Mouse (Mus musculus): Measurements from ENCODE around the gene Gm45062. TPM values are rescaled to one million over a fixed set of nuclear protein-coding genes. Genes with fewer than 3 reads are reported as not detected.

Gene Gm45062
- polyA plus RNA-seq, 1 experiment from 2014 or later = 8.1 TPM

DNA sequence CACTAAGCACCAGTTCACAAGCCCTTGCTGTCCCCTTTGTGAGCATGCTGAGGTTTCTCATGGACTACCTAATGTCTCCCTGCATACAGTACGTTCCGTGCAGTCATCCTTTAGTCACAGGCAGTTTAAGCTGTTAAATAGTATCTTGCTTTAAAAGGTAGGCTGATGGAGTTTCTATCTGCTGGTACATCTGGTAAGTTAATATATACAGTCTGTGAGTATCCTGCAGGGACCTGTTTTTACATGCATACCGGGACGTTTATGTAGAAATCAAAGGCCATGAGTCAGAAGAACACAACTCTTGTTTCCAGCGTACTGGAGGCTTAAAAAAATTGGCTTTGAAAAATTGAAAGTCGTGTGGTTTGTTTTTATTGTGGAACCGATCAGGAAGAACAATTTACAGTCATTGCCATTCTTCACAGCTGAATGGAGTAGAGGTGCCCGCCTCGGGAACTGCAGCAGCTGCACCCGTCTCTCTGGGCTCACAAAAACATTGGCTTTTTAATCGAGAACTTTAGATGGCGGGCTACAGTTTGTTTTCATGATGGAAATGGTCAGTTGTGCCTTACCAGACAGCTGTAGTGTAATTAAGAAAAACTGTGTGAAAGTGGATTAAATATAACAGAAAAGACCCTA, 93.4 kb downstream of the Gm45062 start:
- Histone ChIP-seq H3K9me3 (no peaks in the 10 kb centered on the region), H3K4me2 (no peak overlapping the region), H3K27ac (replicated peaks) (no peak overlapping the region), H3K36me3 (no peaks in the 10 kb centered on the region), H3K27me3 (replicated peaks) (no peaks in the 10 kb centered on the region), H3K4me3 (no peak overlapping the region), H3K4me1 (no peaks in the 10 kb centered on the region), H3K9ac (no peak overlapping the region)
- no peak for ATAC-seq (ENCODE audit: extremely low read depth, insufficient number of reproducible peaks, low FRiP score, low TSS enrichment)
- WGBS = 73% methylated on average over 12 of the region's 12 CpGs

- H3K36me3 ChIP-seq = no peaks in the 10 kb centered on the region
- no peak overlapping the region for H3K27ac ChIP-seq (replicated peaks)
- ATAC-seq (ENCODE audit: extremely low read depth, insufficient number of reproducible peaks, low FRiP score, low TSS enrichment) = no peak
- no peak overlapping the region for H3K4me3 ChIP-seq
- H3K9ac ChIP-seq = no peak overlapping the region
- WGBS = 76% methylated on average over 4 of the region's 4 CpGs
- H3K27me3 ChIP-seq (replicated peaks) = no peaks in the 10 kb centered on the region
- no peaks in the 10 kb centered on the region for H3K9me3 ChIP-seq
- H3K4me1 ChIP-seq = no peaks in the 10 kb centered on the region
- H3K4me2 ChIP-seq = no peak overlapping the region
Observed at GRCm38 (mm10) chr6:8353461-8353860, 94.2 kb downstream of the Gm45062 start.

DNA sequence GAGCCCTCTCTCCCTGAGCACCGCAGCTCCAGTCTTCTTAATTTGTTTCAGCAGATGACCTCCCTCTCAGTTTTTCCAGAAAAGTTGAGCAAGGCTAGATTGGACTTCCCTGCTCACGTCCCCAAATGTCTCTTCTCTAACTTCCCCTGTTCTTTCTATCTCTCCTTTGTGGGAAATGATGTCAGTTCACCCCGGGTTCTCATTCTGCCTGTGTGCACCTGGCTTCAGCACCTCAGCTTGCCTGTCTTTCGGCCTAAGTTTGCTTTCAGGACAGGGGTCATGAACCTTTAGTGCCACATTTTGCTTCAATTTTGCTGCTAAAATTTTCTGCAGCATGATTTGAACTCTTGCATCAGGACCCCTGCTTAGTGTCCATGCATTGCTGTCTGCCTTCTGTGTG, 95.6 kb downstream of the Gm45062 start:
- 78% methylated on average over 4 of the region's 4 CpGs for WGBS
- Histone ChIP-seq H3K36me3 (no peaks in the 10 kb centered on the region), H3K4me3 (no peak overlapping the region), H3K27me3 (replicated peaks) (no peaks in the 10 kb centered on the region), H3K9ac (no peak overlapping the region), H3K9me3 (no peaks in the 10 kb centered on the region), H3K4me1 (no peaks in the 10 kb centered on the region), H3K27ac (replicated peaks) (no peak overlapping the region), H3K4me2 (no peak overlapping the region)
- no peak for ATAC-seq (ENCODE audit: extremely low read depth, insufficient number of reproducible peaks, low FRiP score, low TSS enrichment)

GRCm38 (mm10) chr6:8358232-8358631, 99.0 kb downstream of the Gm45062 start:
- 45% methylated on average over 2 of the region's 2 CpGs for WGBS
- Histone ChIP-seq H3K9me3 (no peaks in the 10 kb centered on the region), H3K27me3 (replicated peaks) (no peaks in the 10 kb centered on the region), H3K4me3 (no peak overlapping the region), H3K36me3 (no peaks in the 10 kb centered on the region), H3K9ac (no peak overlapping the region), H3K4me2 (no peak overlapping the region), H3K27ac (replicated peaks) (no peak overlapping the region), H3K4me1 (no peaks in the 10 kb centered on the region)
- no peak for ATAC-seq (ENCODE audit: extremely low read depth, insufficient number of reproducible peaks, low FRiP score, low TSS enrichment)

GRCm38 (mm10) chr6:8358782-8359181, 99.5 kb downstream of the Gm45062 start:
- Histone ChIP-seq H3K36me3 (no peaks in the 10 kb centered on the region), H3K9me3 (no peaks in the 10 kb centered on the region), H3K27ac (replicated peaks) (no peak overlapping the region), H3K4me2 (no peak overlapping the region), H3K4me1 (no peaks in the 10 kb centered on the region), H3K9ac (no peak overlapping the region), H3K4me3 (no peak overlapping the region), H3K27me3 (replicated peaks) (no peaks in the 10 kb centered on the region)
- no peak for ATAC-seq (ENCODE audit: extremely low read depth, insufficient number of reproducible peaks, low FRiP score, low TSS enrichment)
- 74% methylated on average over 2 of the region's 2 CpGs for WGBS

DNA sequence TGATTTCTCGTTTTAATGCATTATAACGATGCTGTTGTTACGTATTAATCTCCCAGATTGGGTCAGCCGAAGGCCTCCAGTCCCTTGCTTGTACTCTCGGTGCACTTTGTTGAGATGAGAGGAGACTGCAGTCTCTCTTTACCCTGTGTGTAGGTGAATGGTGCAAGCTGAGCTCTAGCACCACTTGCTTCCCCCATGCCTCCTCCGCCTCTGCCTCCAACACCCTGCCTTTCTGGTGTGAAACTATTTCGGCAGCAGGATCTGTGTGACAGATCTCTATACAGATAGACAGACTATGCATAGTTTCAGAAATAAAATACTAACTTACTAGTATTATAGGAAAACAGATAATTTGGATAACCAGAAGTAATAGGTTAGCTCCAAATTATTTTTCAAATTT, 101.6 kb downstream of the Gm45062 start:
- no peak overlapping the region for H3K4me2 ChIP-seq
- H3K9ac ChIP-seq = no peak overlapping the region
- no peak overlapping the region for H3K4me3 ChIP-seq
- H3K27me3 ChIP-seq (replicated peaks) = no peaks in the 10 kb centered on the region
- H3K36me3 ChIP-seq = peaks cover 4% of the 10 kb centered on the region; the same call in 1 of the 2 replicates
- no peak overlapping the region for H3K27ac ChIP-seq (replicated peaks)
- no peaks in the 10 kb centered on the region for H3K9me3 ChIP-seq
- no peak for ATAC-seq (ENCODE audit: extremely low read depth, insufficient number of reproducible peaks, low FRiP score, low TSS enrichment)
- WGBS = 78% methylated on average over 7 of the region's 7 CpGs
- no peaks in the 10 kb centered on the region for H3K4me1 ChIP-seq

DNA sequence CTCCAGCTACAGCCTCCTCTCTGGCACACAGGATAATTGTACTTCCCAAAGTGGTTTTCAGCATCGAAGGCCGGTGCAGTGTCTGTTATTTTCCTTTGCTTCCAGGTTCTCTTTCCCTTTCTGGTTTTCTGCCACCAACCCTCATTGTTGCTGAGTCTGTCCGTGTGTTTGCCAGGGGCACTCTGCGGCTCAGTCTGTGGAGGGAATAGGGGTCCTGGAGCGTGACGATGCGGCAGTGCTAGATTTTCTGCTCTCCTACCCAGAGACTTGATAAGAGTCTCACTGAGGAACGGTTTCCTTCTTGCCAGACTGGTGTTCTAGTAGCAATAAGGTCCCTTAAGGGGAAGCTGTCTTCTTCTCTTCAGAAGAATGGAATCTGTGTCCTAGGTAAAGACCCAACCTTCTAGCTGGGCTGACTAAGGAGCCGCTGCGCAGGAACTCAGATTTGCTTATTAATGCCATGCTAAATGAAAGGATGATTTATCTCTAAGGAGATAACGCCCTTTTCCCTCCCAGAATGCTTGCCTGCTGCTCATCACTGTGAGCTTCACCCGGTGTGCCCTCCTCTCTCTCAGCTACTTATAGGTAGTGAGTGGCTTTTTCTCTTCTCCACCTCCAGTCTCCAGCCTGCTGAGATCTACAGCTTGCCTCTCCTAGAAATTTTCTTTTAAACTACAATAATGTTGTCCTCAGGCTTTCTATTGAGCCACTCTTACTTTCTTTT, 104.9 kb downstream of the Gm45062 start:
- peaks cover 7% of the 10 kb centered on the region; the same call in 1 of the 2 replicates for H3K36me3 ChIP-seq
- no peak overlapping the region for H3K9ac ChIP-seq
- no peak overlapping the region for H3K4me3 ChIP-seq
- no peaks in the 10 kb centered on the region for H3K4me1 ChIP-seq
- H3K27ac ChIP-seq (replicated peaks) = no peak overlapping the region
- H3K9me3 ChIP-seq = 0 out of 2 replicates have a peak, but pooled peaks cover 4% of the 10 kb centered on the region
- no peak overlapping the region for H3K4me2 ChIP-seq
- no peak for ATAC-seq (ENCODE audit: extremely low read depth, insufficient number of reproducible peaks, low FRiP score, low TSS enrichment)
- WGBS = 63% methylated on average over 12 of the region's 12 CpGs
- no peaks in the 10 kb centered on the region for H3K27me3 ChIP-seq (replicated peaks)

DNA sequence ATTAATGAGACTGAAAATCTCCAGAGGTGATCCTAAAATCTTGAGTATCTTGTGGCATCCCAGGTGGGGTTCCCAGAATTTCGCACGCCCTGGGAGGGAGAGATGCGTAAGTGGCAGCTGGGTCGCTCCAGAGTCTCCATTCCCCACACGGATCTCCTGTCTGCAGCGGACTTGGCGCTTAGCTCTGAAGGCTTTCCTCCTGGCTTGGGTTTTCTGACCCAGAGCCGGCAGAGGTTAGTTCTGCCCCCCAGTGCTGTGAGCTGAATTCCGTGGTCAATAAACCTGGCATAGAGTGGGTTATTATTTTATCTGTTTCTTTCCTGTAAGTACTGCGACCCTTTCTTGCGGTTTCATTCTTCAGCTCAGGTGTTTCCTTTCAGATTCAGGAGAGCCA, 105.5 kb downstream of the Gm45062 start:
- H3K27ac ChIP-seq (replicated peaks) = no peak overlapping the region
- 85% methylated on average over 11 of the region's 11 CpGs for WGBS
- H3K27me3 ChIP-seq (replicated peaks) = no peaks in the 10 kb centered on the region
- no peaks in the 10 kb centered on the region for H3K4me1 ChIP-seq
- no peak overlapping the region for H3K4me3 ChIP-seq
- ATAC-seq (ENCODE audit: extremely low read depth, insufficient number of reproducible peaks, low FRiP score, low TSS enrichment) = no peak
- H3K9me3 ChIP-seq = 0 out of 2 replicates have a peak, but pooled peaks cover 4% of the 10 kb centered on the region
- peaks cover 7% of the 10 kb centered on the region; the same call in 1 of the 2 replicates for H3K36me3 ChIP-seq
- no peak overlapping the region for H3K9ac ChIP-seq
- no peak overlapping the region for H3K4me2 ChIP-seq

DNA sequence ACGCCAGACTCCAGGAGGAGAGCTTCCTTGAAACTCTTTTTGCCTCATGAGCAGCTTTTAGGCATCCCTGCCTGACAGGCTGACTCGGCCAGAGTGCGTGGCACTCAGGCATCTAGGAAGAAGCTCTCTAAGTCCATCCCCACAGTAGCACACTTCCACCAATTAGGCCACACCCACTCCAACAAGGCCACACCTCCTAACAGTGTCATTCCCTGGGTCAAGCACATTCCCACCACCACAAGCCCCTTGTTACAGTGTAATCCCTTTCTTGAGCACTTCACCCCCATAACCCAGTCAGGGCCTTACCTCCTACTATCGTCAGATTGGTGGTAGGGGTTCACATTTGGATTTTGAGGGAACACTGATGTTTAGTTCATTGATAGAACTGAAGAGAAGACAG, 108.4 kb downstream of the Gm45062 start:
- Histone ChIP-seq H3K4me1 (0 out of 2 replicates have a peak, but pooled peaks cover 5% of the 10 kb centered on the region), H3K27me3 (replicated peaks) (no peaks in the 10 kb centered on the region), H3K4me2 (no peak overlapping the region), H3K9me3 (0 out of 2 replicates have a peak, but pooled peaks cover 4% of the 10 kb centered on the region), H3K4me3 (no peak overlapping the region), H3K9ac (no peak overlapping the region), H3K27ac (replicated peaks) (no peak overlapping the region), H3K36me3 (peaks cover 7% of the 10 kb centered on the region; the same call in 1 of the 2 replicates)
- WGBS = 87% methylated on average over 4 of the region's 4 CpGs
- ATAC-seq (ENCODE audit: extremely low read depth, insufficient number of reproducible peaks, low FRiP score, low TSS enrichment) = no peak

DNA sequence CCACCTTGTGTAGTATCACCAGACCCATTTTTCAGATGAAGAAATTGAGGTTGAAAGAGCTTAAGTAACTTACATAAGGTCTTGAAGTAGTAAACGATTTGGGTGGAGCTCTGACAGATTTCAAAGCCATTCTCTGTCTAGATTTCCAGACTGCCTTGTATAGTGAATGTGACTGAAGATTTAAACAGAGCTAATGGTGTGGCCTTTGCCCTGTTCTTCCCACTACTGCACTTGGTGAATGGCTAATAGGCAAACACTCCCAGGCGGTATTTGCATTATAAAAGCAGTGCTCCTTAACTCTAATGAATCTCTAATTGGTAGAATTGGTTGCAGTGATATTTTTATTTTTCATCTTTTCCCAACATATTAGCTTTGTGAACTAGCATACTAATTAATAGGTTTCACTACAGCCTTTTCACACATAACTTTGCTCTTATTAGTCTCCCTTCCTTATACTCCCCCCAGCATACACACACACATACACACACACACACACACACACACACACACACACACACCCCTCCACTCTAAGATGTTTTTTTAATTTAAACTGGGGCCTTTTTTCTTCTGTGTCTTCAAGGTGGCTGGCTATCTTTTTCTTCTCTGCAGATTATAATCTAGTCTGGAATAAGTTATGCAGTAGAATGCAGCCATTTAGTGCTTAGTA, 109.1 kb downstream of the Gm45062 start:
- Histone ChIP-seq H3K9me3 (0 out of 2 replicates have a peak, but pooled peaks cover 4% of the 10 kb centered on the region), H3K4me2 (no peak overlapping the region), H3K4me3 (no peak overlapping the region), H3K27ac (replicated peaks) (no peak overlapping the region), H3K4me1 (0 out of 2 replicates have a peak, but pooled peaks cover 5% of the 10 kb centered on the region), H3K27me3 (replicated peaks) (no peaks in the 10 kb centered on the region), H3K36me3 (peaks cover 7% of the 10 kb centered on the region; the same call in 1 of the 2 replicates), H3K9ac (no peak overlapping the region)
- no peak for ATAC-seq (ENCODE audit: extremely low read depth, insufficient number of reproducible peaks, low FRiP score, low TSS enrichment)
- 78% methylated on average over 2 of the region's 2 CpGs for WGBS

- Histone ChIP-seq H3K36me3 (peaks cover 3% of the 10 kb centered on the region; the same call in 1 of the 2 replicates), H3K9me3 (0 out of 2 replicates have a peak, but pooled peaks cover 4% of the 10 kb centered on the region), H3K27ac (replicated peaks) (no peak overlapping the region), H3K4me2 (no peak overlapping the region), H3K27me3 (replicated peaks) (no peaks in the 10 kb centered on the region), H3K9ac (no peak overlapping the region), H3K4me3 (no peak overlapping the region), H3K4me1 (0 out of 2 replicates have a peak, but pooled peaks cover 9% of the 10 kb centered on the region)
- WGBS = 66% methylated on average over 3 of the region's 3 CpGs
- ATAC-seq (ENCODE audit: extremely low read depth, insufficient number of reproducible peaks, low FRiP score, low TSS enrichment) = no peak
Observed at GRCm38 (mm10) chr6:8370624-8371023, 111.4 kb downstream of the Gm45062 start.

Measured in heart, embryonic 13.5 days (tissue).